In genomic region chr7:80636288-80636952, GRCm38 (mm10) we compare ENCODE assay signal across 10 mouse cellular contexts. TPM values are rescaled to one million over a fixed set of nuclear protein-coding genes. Genes with fewer than 3 reads are reported as not detected.
DNase-seq lines count a peak whose midpoint lies in the region; ATAC-seq and TF ChIP-seq lines count a peak whose summit lies in the region.
"Had no signal": no experiment of that assay in that cellular context is flagged by ENCODE, and none has a peak within 500 bp of the region (broad histone marks: within the 10 kb centered on the region; RNA-seq: fewer than 3 reads in every experiment).

No protein-coding gene starts in this region.

- no peak for TF ChIP-seq CTCF in heart, postnatal 0 days (IDR thresholded peaks at IDR 0.05; ENCODE audit: low read depth)

- H3K4me2 ChIP-seq in heart, postnatal 0 days (ENCODE audit: low read depth, low read length), result no peak overlapping the region
- peak overlapping the region; percentile 16; the same call in 1 of the 2 replicates for H3K4me2 ChIP-seq in liver, embryonic 11.5 days
- H3K4me2 ChIP-seq: forebrain, embryonic 15.5 days had no signal

- H3K4me3 ChIP-seq in heart, postnatal 0 days (ENCODE audit: low read depth, low read length), result no peak overlapping the region
- H3K4me3 ChIP-seq in liver, embryonic 11.5 days (ENCODE audit: low read depth, low read length), result no peak overlapping the region
- H3K4me3 ChIP-seq: forebrain, embryonic 15.5 days; myocyte had no signal

- H3K36me3 ChIP-seq in heart, postnatal 0 days (replicated peaks; ENCODE audit: control insufficient read depth, insufficient read depth, low read length), result no peaks in the 10 kb centered on the region
- no peaks in the 10 kb centered on the region for H3K36me3 ChIP-seq in liver, embryonic 11.5 days (ENCODE audit: control insufficient read depth, insufficient read depth, low read length)
- H3K36me3 ChIP-seq: forebrain, embryonic 15.5 days had no signal

- peak overlapping the region; percentile 52; the same call in 1 of the 2 replicates for H3K27ac ChIP-seq in heart, postnatal 0 days (ENCODE audit: low read depth)
- 0 out of 2 replicates have a peak overlapping the region, but pooled peaks have one; percentile 8 for H3K27ac ChIP-seq in liver, embryonic 11.5 days (ENCODE audit: low read depth, low read length)
- H3K27ac ChIP-seq: forebrain, embryonic 15.5 days had no signal

- no peak for DNase-seq in heart, postnatal 0 days (ENCODE audit: low spot score)
- no peak for DNase-seq in heart, adult 9 months (ENCODE audit: low spot score in 2 of 2)
- DNase-seq in thymus, postnatal 25 days, result peak; percentile 45
- no peak for DNase-seq in thymus, postnatal 10 days (ENCODE audit: low spot score in 2 of 2)
- DNase-seq in liver, embryonic 11.5 days (ENCODE audit: low spot score), result no peak
- DNase-seq in urinary bladder, postnatal 25 days (ENCODE audit: low spot score), result no peak
- DNase-seq in adrenal gland, postnatal 14 days, result no peak
- DNase-seq: right cerebral cortex, adult 18-20 months had no signal

- peaks cover 42% of the 10 kb centered on the region for H3K4me1 ChIP-seq in heart, postnatal 0 days (ENCODE audit: control insufficient read depth, insufficient read depth)
- H3K4me1 ChIP-seq in liver, embryonic 11.5 days (replicated peaks; ENCODE audit: control insufficient read depth, insufficient read depth, low read length), result peaks cover 49% of the 10 kb centered on the region

- ATAC-seq in heart, postnatal 0 days (ENCODE audit: insufficient read depth, low read depth), result no peak
- ATAC-seq in liver, embryonic 11.5 days (replicated peaks; ENCODE audit: low FRiP score), result no peak
- ATAC-seq: forebrain, embryonic 15.5 days had no signal

- no peaks in the 10 kb centered on the region for H3K9me3 ChIP-seq in heart, postnatal 0 days (replicated peaks; ENCODE audit: control insufficient read depth, low read length)
- no peaks in the 10 kb centered on the region for H3K9me3 ChIP-seq in liver, embryonic 11.5 days (ENCODE audit: control insufficient read depth, low read length)
- H3K9me3 ChIP-seq: forebrain, embryonic 15.5 days had no signal

- no peak overlapping the region for H3K9ac ChIP-seq in heart, postnatal 0 days (replicated peaks; ENCODE audit: low read depth, low read length)
- no peak overlapping the region for H3K9ac ChIP-seq in liver, embryonic 11.5 days (ENCODE audit: low read depth, low read length)
- H3K9ac ChIP-seq: forebrain, embryonic 15.5 days had no signal

- no peak for TF ChIP-seq EP300 in heart, postnatal 0 days (IDR thresholded peaks at IDR 0.05; ENCODE audit: low read depth)

- H3K27me3 ChIP-seq in heart, postnatal 0 days (ENCODE audit: control insufficient read depth, insufficient read depth, low read length), result no peaks in the 10 kb centered on the region
- no peaks in the 10 kb centered on the region for H3K27me3 ChIP-seq in liver, embryonic 11.5 days (replicated peaks; ENCODE audit: control insufficient read depth, insufficient read depth, low read length)
- H3K27me3 ChIP-seq: forebrain, embryonic 15.5 days had no signal

- 38% methylated on average over 17 of the region's 17 CpGs for WGBS in heart, postnatal 0 days
- WGBS in liver, embryonic 11.5 days, result 43% methylated on average over 17 of the region's 17 CpGs

RNA-seq across cellular contexts. Expression of gene Crtc3, which starts 52.3 kb away (rescaled TPM):
- 9.4 and 24.9 TPM in 2 replicates for total RNA-seq in heart, postnatal 0 days (2014; rRNA removed; ENCODE audit: low replicate concordance)
- 10.5 and 11.4 TPM in 2 replicates for polyA plus RNA-seq in heart, postnatal 0 days (2015; fragmentation: Nextera tagmentation; extraction: Ambion mirVana)
- polyA plus RNA-seq in liver, embryonic 11.5 days (2014; fragmentation: Nextera tagmentation; extraction: Ambion mirVana), result 13.1 and 16.6 TPM in 2 replicates
- 22.5 and 29.0 TPM in 2 replicates for total RNA-seq in adrenal gland, postnatal 14 days (2021)
